Mouse (Mus musculus): Measurements from ENCODE around the gene Tra2a. TPM values are rescaled to one million over a fixed set of nuclear protein-coding genes. Genes with fewer than 3 reads are reported as not detected.

The Tra2a gene
- polyA plus RNA-seq (2015; fragmentation: Nextera tagmentation; extraction: Ambion mirVana), result 105 and 141 TPM in 2 replicates

DNA sequence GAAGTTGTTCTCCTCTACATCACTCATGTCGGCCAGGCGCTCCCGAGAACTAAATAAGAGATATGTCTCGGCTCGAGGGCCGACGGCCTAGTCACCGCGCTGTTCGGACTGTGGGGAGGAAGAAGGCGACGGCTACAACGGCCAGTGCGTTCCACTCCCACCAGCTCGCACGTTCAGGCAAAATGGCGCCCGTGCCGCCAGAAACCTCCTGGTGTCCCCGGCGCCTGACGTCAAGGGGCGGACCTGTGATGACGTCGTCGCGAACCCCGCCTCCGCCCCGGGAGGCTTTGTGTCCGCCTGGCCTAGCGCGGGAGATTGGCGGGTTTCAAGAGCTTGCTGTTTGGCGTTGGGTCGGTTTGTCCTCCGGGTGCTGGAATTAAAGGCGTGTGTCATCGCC, at the start of gene Tra2a:
Tra2a (minus strand) TSS at position 187 of the 397 bp plus-strand sequence.
- Histone ChIP-seq H3K27me3 (ENCODE audit: control insufficient read depth, insufficient read depth, low read depth, low read length) (no peaks in the 10 kb centered on the region), H3K9ac (ENCODE audit: low read depth, low read length) (peak within 1 kb of the TSS; percentile 99), H3K4me3 (ENCODE audit: low read depth, low read length) (peak within 1 kb of the TSS; percentile 100), H3K36me3 (ENCODE audit: control insufficient read depth, insufficient read depth, low read length) (no peaks in the 10 kb centered on the region), H3K4me2 (ENCODE audit: low read length) (peak within 1 kb of the TSS; percentile 66), H3K27ac (ENCODE audit: low read length) (peak within 1 kb of the TSS; percentile 97), H3K9me3 (replicated peaks; ENCODE audit: control insufficient read depth, low read length, poor library complexity, severe bottlenecking) (no peaks in the 10 kb centered on the region), H3K4me1 (ENCODE audit: control insufficient read depth, insufficient read depth, low read length) (peaks cover 16% of the 10 kb centered on the region)
- WGBS, result under 1% methylated on average over 37 of the region's 39 CpGs
- ATAC-seq, result peak; percentile 96

DNA sequence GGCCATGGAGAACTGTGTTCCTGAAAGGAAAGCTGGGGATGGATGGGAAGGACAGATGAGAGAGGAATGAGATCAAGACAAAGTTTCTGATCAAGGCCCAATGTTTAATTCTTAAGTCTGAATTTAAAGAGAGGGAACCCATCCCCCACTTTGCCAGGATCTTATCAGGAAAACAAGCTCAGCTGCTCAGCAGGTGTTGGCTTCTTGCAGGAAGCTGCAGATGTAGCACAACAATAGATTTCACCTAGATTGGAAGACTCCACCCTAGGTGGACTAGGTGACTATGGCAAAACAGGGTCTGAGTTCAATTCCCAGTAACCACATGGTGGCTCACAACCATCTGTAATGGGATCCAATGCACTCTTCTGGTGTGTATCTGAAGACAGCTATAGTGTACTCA, 34.5 kb upstream of the Tra2a start:
- Histone ChIP-seq H3K27me3 (ENCODE audit: control insufficient read depth, insufficient read depth, low read depth, low read length) (no peaks in the 10 kb centered on the region), H3K9me3 (replicated peaks; ENCODE audit: control insufficient read depth, low read length, poor library complexity, severe bottlenecking) (no peaks in the 10 kb centered on the region), H3K4me1 (ENCODE audit: control insufficient read depth, insufficient read depth, low read length) (no peaks in the 10 kb centered on the region), H3K4me2 (ENCODE audit: low read length) (no peak overlapping the region), H3K27ac (ENCODE audit: low read length) (no peak overlapping the region), H3K36me3 (ENCODE audit: control insufficient read depth, insufficient read depth, low read length) (no peaks in the 10 kb centered on the region), H3K4me3 (ENCODE audit: low read depth, low read length) (no peak overlapping the region), H3K9ac (ENCODE audit: low read depth, low read length) (no peak overlapping the region)
- ATAC-seq, result no peak

DNA sequence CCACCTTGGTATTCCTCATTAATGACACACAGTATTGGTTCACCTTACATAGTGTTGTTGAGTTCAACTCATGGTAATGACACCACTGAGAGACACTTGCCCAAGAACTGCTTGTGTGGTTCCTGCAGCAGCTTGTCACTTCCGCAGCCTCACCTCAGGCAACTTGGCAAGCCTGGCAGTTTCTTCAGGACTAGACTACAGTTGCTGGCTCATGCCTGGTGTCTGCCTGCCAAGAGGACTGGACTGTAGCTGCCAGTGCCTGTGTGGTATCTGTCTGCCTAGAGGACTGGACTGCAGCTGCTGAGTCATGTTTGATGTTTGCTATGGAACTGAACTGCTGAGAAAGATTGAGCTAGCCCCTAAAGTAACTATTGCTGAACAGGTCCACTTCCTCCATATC, 18.3 kb upstream of the Tra2a start:
- no peak overlapping the region for H3K4me2 ChIP-seq (ENCODE audit: low read length)
- no peaks in the 10 kb centered on the region for H3K36me3 ChIP-seq (ENCODE audit: control insufficient read depth, insufficient read depth, low read length)
- no peaks in the 10 kb centered on the region for H3K9me3 ChIP-seq (replicated peaks; ENCODE audit: control insufficient read depth, low read length, poor library complexity, severe bottlenecking)
- H3K4me3 ChIP-seq (ENCODE audit: low read depth, low read length), result no peak overlapping the region
- H3K9ac ChIP-seq (ENCODE audit: low read depth, low read length), result no peak overlapping the region
- WGBS, result 75% methylated on average over 1 of the region's 1 CpGs
- ATAC-seq, result no peak
- H3K27ac ChIP-seq (ENCODE audit: low read length), result no peak overlapping the region
- no peaks in the 10 kb centered on the region for H3K27me3 ChIP-seq (ENCODE audit: control insufficient read depth, insufficient read depth, low read depth, low read length)
- no peaks in the 10 kb centered on the region for H3K4me1 ChIP-seq (ENCODE audit: control insufficient read depth, insufficient read depth, low read length)

DNA sequence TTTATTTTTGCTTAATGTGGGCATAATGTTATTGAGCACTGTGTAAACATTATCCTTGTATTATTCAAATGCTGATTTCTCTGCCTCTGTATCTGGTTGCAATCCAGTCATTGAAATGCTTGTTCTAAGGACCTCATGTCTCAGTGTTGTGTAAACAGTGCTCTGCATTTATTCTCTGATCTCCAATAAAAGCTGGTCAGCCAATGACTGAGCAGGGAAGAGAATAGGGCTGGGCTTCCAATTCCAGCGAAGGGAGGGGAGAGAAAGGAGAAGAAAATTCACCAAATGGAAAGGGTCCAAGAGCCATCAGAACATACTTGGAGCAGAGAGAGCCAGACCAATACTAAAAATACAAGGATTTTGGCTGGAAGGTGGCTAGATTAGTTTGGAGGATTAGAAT, 17.1 kb upstream of the Tra2a start:
- no peaks in the 10 kb centered on the region for H3K36me3 ChIP-seq (ENCODE audit: control insufficient read depth, insufficient read depth, low read length)
- no peaks in the 10 kb centered on the region for H3K27me3 ChIP-seq (ENCODE audit: control insufficient read depth, insufficient read depth, low read depth, low read length)
- no peaks in the 10 kb centered on the region for H3K9me3 ChIP-seq (replicated peaks; ENCODE audit: control insufficient read depth, low read length, poor library complexity, severe bottlenecking)
- no peak overlapping the region for H3K27ac ChIP-seq (ENCODE audit: low read length)
- H3K4me2 ChIP-seq (ENCODE audit: low read length), result no peak overlapping the region
- no peaks in the 10 kb centered on the region for H3K4me1 ChIP-seq (ENCODE audit: control insufficient read depth, insufficient read depth, low read length)
- 41% methylated on average over 1 of the region's 1 CpGs for WGBS
- no peak overlapping the region for H3K4me3 ChIP-seq (ENCODE audit: low read depth, low read length)
- ATAC-seq, result no peak
- no peak overlapping the region for H3K9ac ChIP-seq (ENCODE audit: low read depth, low read length)

DNA sequence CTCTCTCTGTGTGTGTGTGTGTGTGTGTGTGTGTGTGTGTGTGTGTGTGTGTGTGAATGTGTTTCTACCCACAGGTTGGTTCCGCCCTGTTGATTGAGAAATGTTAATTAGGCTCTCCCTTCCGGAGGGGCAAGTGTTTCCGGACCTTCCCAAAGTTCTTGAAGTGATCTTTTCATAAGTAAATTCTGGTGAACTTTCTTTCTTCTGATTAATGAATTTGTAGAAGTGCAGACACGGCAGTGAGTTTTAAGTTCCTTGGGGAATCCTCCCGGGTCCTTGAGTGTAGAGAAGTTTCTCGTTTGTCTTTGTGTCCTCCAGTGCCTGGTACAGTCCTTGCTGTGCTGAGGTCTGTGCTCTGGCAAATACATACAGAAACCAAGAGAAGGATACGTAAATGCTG, 11.5 kb upstream of the Tra2a start:
- 92% methylated on average over 7 of the region's 7 CpGs for WGBS
- Histone ChIP-seq H3K9me3 (replicated peaks; ENCODE audit: control insufficient read depth, low read length, poor library complexity, severe bottlenecking) (no peaks in the 10 kb centered on the region), H3K4me1 (ENCODE audit: control insufficient read depth, insufficient read depth, low read length) (no peaks in the 10 kb centered on the region), H3K4me2 (ENCODE audit: low read length) (no peak overlapping the region), H3K27ac (ENCODE audit: low read length) (no peak overlapping the region), H3K27me3 (ENCODE audit: control insufficient read depth, insufficient read depth, low read depth, low read length) (no peaks in the 10 kb centered on the region), H3K9ac (ENCODE audit: low read depth, low read length) (no peak overlapping the region), H3K4me3 (ENCODE audit: low read depth, low read length) (no peak overlapping the region), H3K36me3 (ENCODE audit: control insufficient read depth, insufficient read depth, low read length) (no peaks in the 10 kb centered on the region)
- ATAC-seq, result no peak

DNA sequence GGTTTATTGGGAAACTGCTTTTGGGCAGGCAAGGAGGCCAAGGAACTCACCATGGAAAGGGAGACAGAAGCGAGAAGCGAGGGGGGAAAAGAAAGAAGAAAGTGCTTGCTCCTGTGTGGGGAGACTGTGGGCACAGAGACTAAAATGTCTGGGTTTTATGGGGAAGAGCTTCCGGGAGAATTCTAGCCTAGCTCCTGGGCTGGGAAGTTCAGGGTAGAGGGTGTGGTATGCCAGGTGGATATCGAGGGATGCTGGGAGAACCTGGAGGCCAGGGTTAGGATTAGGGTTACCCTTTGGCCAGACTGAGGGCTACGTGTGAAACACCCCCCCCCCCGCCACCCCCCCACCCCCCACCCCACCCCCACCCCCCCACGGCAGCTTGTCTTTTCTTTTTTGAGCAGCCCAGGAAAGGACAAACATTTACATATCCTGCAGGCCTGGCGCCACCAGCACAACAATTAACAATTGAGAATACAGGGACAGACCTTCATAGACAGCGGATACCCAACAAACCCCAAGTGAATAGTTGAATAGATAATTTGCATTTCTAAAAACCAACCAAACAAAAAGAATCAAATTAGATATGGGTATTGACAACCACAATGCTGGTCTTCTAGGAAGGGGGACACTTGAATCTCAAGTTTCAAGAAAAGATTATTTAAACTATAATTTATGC, 10.7 kb upstream of the Tra2a start:
- Histone ChIP-seq H3K9me3 (replicated peaks; ENCODE audit: control insufficient read depth, low read length, poor library complexity, severe bottlenecking) (no peaks in the 10 kb centered on the region), H3K4me2 (ENCODE audit: low read length) (no peak overlapping the region), H3K27ac (ENCODE audit: low read length) (no peak overlapping the region), H3K9ac (ENCODE audit: low read depth, low read length) (no peak overlapping the region), H3K4me1 (ENCODE audit: control insufficient read depth, insufficient read depth, low read length) (no peaks in the 10 kb centered on the region), H3K36me3 (ENCODE audit: control insufficient read depth, insufficient read depth, low read length) (no peaks in the 10 kb centered on the region), H3K27me3 (ENCODE audit: control insufficient read depth, insufficient read depth, low read depth, low read length) (no peaks in the 10 kb centered on the region), H3K4me3 (ENCODE audit: low read depth, low read length) (no peak overlapping the region)
- WGBS, result 45% methylated on average over 9 of the region's 9 CpGs
- ATAC-seq, result no peak

DNA sequence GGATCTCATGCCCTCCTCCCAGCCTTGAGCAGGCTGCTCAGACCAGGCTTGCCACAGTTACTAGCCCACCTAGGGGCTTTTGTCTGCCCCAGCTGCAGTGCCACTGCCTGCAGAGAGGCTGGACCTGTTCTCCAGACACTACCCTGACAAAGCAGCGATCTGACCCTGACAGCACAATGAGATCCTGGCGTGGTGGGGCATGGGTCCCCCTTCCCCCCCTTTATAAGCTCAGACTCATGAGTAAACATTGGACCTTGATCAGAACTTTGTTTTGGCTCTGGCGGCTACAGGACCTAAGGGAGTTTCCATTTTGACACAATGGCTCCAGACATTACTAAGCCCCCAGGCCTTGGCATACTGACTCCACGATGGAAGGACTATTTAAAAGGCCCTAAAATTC, 10.1 kb upstream of the Tra2a start:
- WGBS, result 9% methylated on average over 4 of the region's 4 CpGs
- H3K9me3 ChIP-seq (replicated peaks; ENCODE audit: control insufficient read depth, low read length, poor library complexity, severe bottlenecking), result no peaks in the 10 kb centered on the region
- no peaks in the 10 kb centered on the region for H3K4me1 ChIP-seq (ENCODE audit: control insufficient read depth, insufficient read depth, low read length)
- H3K4me2 ChIP-seq (ENCODE audit: low read length), result no peak overlapping the region
- no peak overlapping the region for H3K4me3 ChIP-seq (ENCODE audit: low read depth, low read length)
- H3K9ac ChIP-seq (ENCODE audit: low read depth, low read length), result no peak overlapping the region
- no peak for ATAC-seq
- H3K27me3 ChIP-seq (ENCODE audit: control insufficient read depth, insufficient read depth, low read depth, low read length), result no peaks in the 10 kb centered on the region
- H3K27ac ChIP-seq (ENCODE audit: low read length), result no peak overlapping the region
- H3K36me3 ChIP-seq (ENCODE audit: control insufficient read depth, insufficient read depth, low read length), result no peaks in the 10 kb centered on the region

DNA sequence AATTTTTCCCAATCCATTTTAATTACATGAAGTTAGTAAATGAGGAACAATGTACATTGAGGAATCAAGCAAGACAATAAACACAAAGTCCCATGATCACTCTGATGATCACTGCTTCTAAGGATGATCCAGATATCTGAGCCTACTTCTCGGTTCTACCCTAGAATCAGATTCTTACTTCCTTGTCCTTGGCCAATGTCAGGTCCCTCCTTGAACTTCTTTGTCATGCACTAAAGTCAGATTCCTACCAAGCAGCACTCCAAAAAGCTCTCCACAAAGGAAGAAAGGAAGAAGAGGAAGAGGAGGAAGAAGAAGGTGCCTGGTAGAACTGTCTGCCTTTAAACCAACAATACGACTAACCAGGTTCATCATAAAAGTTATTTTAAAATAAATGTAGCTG, 9.0 kb upstream of the Tra2a start:
- Histone ChIP-seq H3K27me3 (ENCODE audit: control insufficient read depth, insufficient read depth, low read depth, low read length) (no peaks in the 10 kb centered on the region), H3K4me1 (ENCODE audit: control insufficient read depth, insufficient read depth, low read length) (no peaks in the 10 kb centered on the region), H3K9ac (ENCODE audit: low read depth, low read length) (no peak overlapping the region), H3K36me3 (ENCODE audit: control insufficient read depth, insufficient read depth, low read length) (no peaks in the 10 kb centered on the region), H3K4me2 (ENCODE audit: low read length) (no peak overlapping the region), H3K4me3 (ENCODE audit: low read depth, low read length) (no peak overlapping the region), H3K27ac (ENCODE audit: low read length) (no peak overlapping the region), H3K9me3 (replicated peaks; ENCODE audit: control insufficient read depth, low read length, poor library complexity, severe bottlenecking) (no peaks in the 10 kb centered on the region)
- 90% methylated on average over 2 of the region's 2 CpGs for WGBS
- ATAC-seq, result no peak

DNA sequence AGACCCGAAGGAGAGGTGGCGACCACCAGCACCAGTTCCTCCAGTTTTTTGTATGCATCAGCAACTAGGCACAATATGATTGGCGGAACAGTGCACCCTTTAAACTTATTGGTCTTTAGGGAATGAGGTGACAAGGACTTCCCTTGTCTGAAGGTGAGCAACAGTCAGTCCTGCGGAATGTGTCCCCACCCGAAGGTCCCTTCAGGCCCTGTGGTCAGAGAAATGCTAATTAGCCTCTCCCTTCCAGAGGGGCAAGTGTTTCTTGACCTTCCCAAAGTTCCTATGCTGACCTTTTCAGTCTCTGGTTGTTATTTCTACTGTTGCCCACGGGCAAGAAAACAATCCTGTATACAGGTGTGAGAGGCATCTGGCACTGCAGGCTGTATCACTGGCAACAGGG, 8.0 kb upstream of the Tra2a start:
- no peak overlapping the region for H3K9ac ChIP-seq (ENCODE audit: low read depth, low read length)
- H3K9me3 ChIP-seq (replicated peaks; ENCODE audit: control insufficient read depth, low read length, poor library complexity, severe bottlenecking), result no peaks in the 10 kb centered on the region
- no peak for ATAC-seq
- H3K4me2 ChIP-seq (ENCODE audit: low read length), result no peak overlapping the region
- no peak overlapping the region for H3K27ac ChIP-seq (ENCODE audit: low read length)
- H3K27me3 ChIP-seq (ENCODE audit: control insufficient read depth, insufficient read depth, low read depth, low read length), result no peaks in the 10 kb centered on the region
- no peak overlapping the region for H3K4me3 ChIP-seq (ENCODE audit: low read depth, low read length)
- 83% methylated on average over 6 of the region's 6 CpGs for WGBS
- no peaks in the 10 kb centered on the region for H3K4me1 ChIP-seq (ENCODE audit: control insufficient read depth, insufficient read depth, low read length)
- no peaks in the 10 kb centered on the region for H3K36me3 ChIP-seq (ENCODE audit: control insufficient read depth, insufficient read depth, low read length)

Data from midbrain, embryonic 16.5 days (tissue).